Mouse (Mus musculus) hindbrain, embryonic 11.5 days (tissue): ENCODE data around the gene Zg16. TPM values are rescaled to one million over a fixed set of nuclear protein-coding genes. Genes with fewer than 3 reads are reported as not detected.

Source experiments
- polyA plus RNA-seq: library from polyadenylated mRNA; unstranded; fragments of >200 nt; fragmentation: Nextera tagmentation; extraction: Ambion mirVana; gene quantifications from 2 replicates; pipeline ENCODE4 v1.2.1, GENCODE M21; 2014

The Zg16 gene
- polyA plus RNA-seq, 1 experiment from 2014 or later = not detected

Other genes starting within 250 kb of the Zg16 start
- gene Doc2a, start 239.9 kb downstream of the Zg16 start, polyA plus RNA-seq = 3.4 and 3.7 TPM in 2 replicates
- 22.0 and 25.2 TPM in 2 replicates for gene Hirip3, start 225.4 kb downstream of the Zg16 start, polyA plus RNA-seq
- gene Ino80e, start 225.0 kb downstream of the Zg16 start, polyA plus RNA-seq = 89.3 and 89.4 TPM in 2 replicates
- gene Taok2, start 202.6 kb downstream of the Zg16 start, polyA plus RNA-seq = 27.3 and 31.2 TPM in 2 replicates
- gene Tmem219, start 164.4 kb downstream of the Zg16 start, polyA plus RNA-seq = 25.3 and 28.6 TPM in 2 replicates
- 30.1 and 33.5 TPM in 2 replicates for gene Kctd13, start 158.4 kb downstream of the Zg16 start, polyA plus RNA-seq
- gene Asphd1, start 137.7 kb downstream of the Zg16 start, polyA plus RNA-seq = 0.90 and 0.92 TPM in 2 replicates
- 13.2 and 14.2 TPM in 2 replicates for gene Sez6l2, start 136.8 kb downstream of the Zg16 start, polyA plus RNA-seq
- 68.9 and 69.5 TPM in 2 replicates for gene Cdipt, start 111.4 kb downstream of the Zg16 start, polyA plus RNA-seq
- gene Cdiptos, start 111.2 kb downstream of the Zg16 start, polyA plus RNA-seq = 0.63 and 0.93 TPM in 2 replicates
- gene Mvp, start 72.7 kb downstream of the Zg16 start, polyA plus RNA-seq = 3.4 and 3.5 TPM in 2 replicates
- gene Pagr1b, start 70.8 kb downstream of the Zg16 start, polyA plus RNA-seq = not detected in 2 replicates
- gene Pagr1a, start 70.0 kb downstream of the Zg16 start, polyA plus RNA-seq = 76.1 and 78.5 TPM in 2 replicates
- 50.4 and 53.7 TPM in 2 replicates for gene Gm42742, start 66.2 kb downstream of the Zg16 start, polyA plus RNA-seq
- gene Prrt2, start 66.1 kb downstream of the Zg16 start, polyA plus RNA-seq = 7.2 and 7.7 TPM in 2 replicates
- 69.4 and 71.4 TPM in 2 replicates for gene Maz, start 60.3 kb downstream of the Zg16 start, polyA plus RNA-seq
- 142 and 146 TPM in 2 replicates for gene Kif22, start 44.9 kb downstream of the Zg16 start, polyA plus RNA-seq
- gene AI467606, start 4.0 kb upstream of the Zg16 start, polyA plus RNA-seq = 1.0 and 1.3 TPM in 2 replicates
- 1.7 and 2.0 TPM in 2 replicates for gene Qprt, start 34.9 kb upstream of the Zg16 start, polyA plus RNA-seq
- gene Spn, start 50.5 kb upstream of the Zg16 start, polyA plus RNA-seq = 0.07 and 0.08 TPM in 2 replicates
- gene Cd2bp2, start 108.7 kb upstream of the Zg16 start, polyA plus RNA-seq = 64.7 and 76.2 TPM in 2 replicates
- 18.7 and 19.1 TPM in 2 replicates for gene Tbc1d10b, start 121.1 kb upstream of the Zg16 start, polyA plus RNA-seq
- gene Mylpf, start 121.6 kb upstream of the Zg16 start, polyA plus RNA-seq = 24.1 and 26.5 TPM in 2 replicates
- 26.5 and 29.7 TPM in 2 replicates for gene Zfp553, start 145.7 kb upstream of the Zg16 start, polyA plus RNA-seq
- 23.7 and 30.0 TPM in 2 replicates for gene Sept1, start 145.8 kb upstream of the Zg16 start, polyA plus RNA-seq
- 53.2 and 54.0 TPM in 2 replicates for gene Zfp771, start 156.9 kb upstream of the Zg16 start, polyA plus RNA-seq
- gene Dctpp1, start 173.4 kb upstream of the Zg16 start, polyA plus RNA-seq = 193 and 214 TPM in 2 replicates
- gene Sephs2, start 186.7 kb upstream of the Zg16 start, polyA plus RNA-seq = 80.8 and 86.6 TPM in 2 replicates
- gene Itgal, start 208.9 kb upstream of the Zg16 start, polyA plus RNA-seq = 0.54 and 0.56 TPM in 2 replicates